Mouse (Mus musculus): Measurements from ENCODE around the gene Tbc1d7. TPM values are rescaled to one million over a fixed set of nuclear protein-coding genes. Genes with fewer than 3 reads are reported as not detected.

Tbc1d7 gene
- polyA plus RNA-seq (2017; shearing (Covaris generic)), result 10 to 100 TPM; 14.1 to 14.3 TPM

- peak; percentile 85 for ATAC-seq
These were observed at the start of gene Tbc1d7 for GRCm38 (mm10) chr13:43171020-43171710. TSS of gene Tbc1d7 (minus strand) at chr13:43171501.

GRCm38 (mm10) chr13:43220635-43221034, 49.3 kb upstream of the Tbc1d7 start:
- ATAC-seq, result no peak

GRCm38 (mm10) chr13:43218764-43219163, 47.5 kb upstream of the Tbc1d7 start:
- no peak for ATAC-seq

- ATAC-seq, result no peak
These were observed 47.0 kb upstream of the Tbc1d7 start for GRCm38 (mm10) chr13:43218284-43218683.

- ATAC-seq, result no peak
These were observed 46.4 kb upstream of the Tbc1d7 start for GRCm38 (mm10) chr13:43217686-43218085.

GRCm38 (mm10) chr13:43217059-43217458, 45.8 kb upstream of the Tbc1d7 start:
- ATAC-seq, result no peak

- ATAC-seq, result peak; percentile 74
These were observed 44.8 kb upstream of the Tbc1d7 start for GRCm38 (mm10) chr13:43215994-43216706.

- ATAC-seq, result peak; percentile 53
These were observed 44.1 kb upstream of the Tbc1d7 start for GRCm38 (mm10) chr13:43215144-43215993.

GRCm38 (mm10) chr13:43212338-43212737, 41.0 kb upstream of the Tbc1d7 start:
- ATAC-seq, result no peak

GRCm38 (mm10) chr13:43210956-43211355, 39.7 kb upstream of the Tbc1d7 start:
- ATAC-seq, result no peak

GRCm38 (mm10) chr13:43209560-43209959, 38.3 kb upstream of the Tbc1d7 start:
- ATAC-seq, result no peak

- ATAC-seq, result no peak
These were observed 37.7 kb upstream of the Tbc1d7 start for GRCm38 (mm10) chr13:43208914-43209439.

GRCm38 (mm10) chr13:43206118-43206683, 34.9 kb upstream of the Tbc1d7 start:
- ATAC-seq, result no peak

- no peak for ATAC-seq
These were observed 32.3 kb upstream of the Tbc1d7 start for GRCm38 (mm10) chr13:43203641-43204040.

- ATAC-seq, result no peak
These were observed 31.9 kb upstream of the Tbc1d7 start for GRCm38 (mm10) chr13:43203234-43203633.

GRCm38 (mm10) chr13:43202351-43202750, 31.1 kb upstream of the Tbc1d7 start:
- peak; percentile 35 for ATAC-seq

- ATAC-seq, result peak; percentile 30
These were observed 29.7 kb upstream of the Tbc1d7 start for GRCm38 (mm10) chr13:43201033-43201432.

- ATAC-seq, result no peak
These were observed 29.2 kb upstream of the Tbc1d7 start for GRCm38 (mm10) chr13:43200473-43200872.

GRCm38 (mm10) chr13:43199749-43200148, 28.4 kb upstream of the Tbc1d7 start:
- peak; percentile 60 for ATAC-seq

- ATAC-seq, result no peak
These were observed 28.0 kb upstream of the Tbc1d7 start for GRCm38 (mm10) chr13:43199282-43199681.

GRCm38 (mm10) chr13:43197187-43197586, 25.9 kb upstream of the Tbc1d7 start:
- ATAC-seq, result no peak

- no peak for ATAC-seq
These were observed 24.7 kb upstream of the Tbc1d7 start for GRCm38 (mm10) chr13:43196000-43196399.

GRCm38 (mm10) chr13:43193932-43194331, 22.6 kb upstream of the Tbc1d7 start:
- ATAC-seq, result no peak

Data from activated CD4-positive, CD25-positive, alpha-beta regulatory T cell, adult 4 months (primary cell).